In genomic region chr14:105259035-105259880, GRCm38 (mm10) we compare ENCODE assay signal across 8 mouse cellular contexts. TPM values are rescaled to one million over a fixed set of nuclear protein-coding genes. Genes with fewer than 3 reads are reported as not detected.
DNase-seq lines count a peak whose midpoint lies in the region; ATAC-seq lines count a peak whose summit lies in the region.

No protein-coding gene starts in this region.

- peak overlapping the region; percentile 73 for H3K4me2 ChIP-seq in forebrain, embryonic 12.5 days
- peak overlapping the region; percentile 60 for H3K4me2 ChIP-seq in hindbrain, embryonic 15.5 days
- peak overlapping the region; percentile 76 for H3K4me2 ChIP-seq in limb, embryonic 13.5 days (replicated peaks)
- H3K4me2 ChIP-seq in midbrain, embryonic 13.5 days (replicated peaks) = peak overlapping the region; percentile 62
- H3K4me2 ChIP-seq in stomach, embryonic 14.5 days (replicated peaks; ENCODE audit: low read depth, low read length) = peak overlapping the region; percentile 44

- no peaks in the 10 kb centered on the region for H3K36me3 ChIP-seq in forebrain, embryonic 12.5 days (replicated peaks)
- no peaks in the 10 kb centered on the region for H3K36me3 ChIP-seq in hindbrain, embryonic 15.5 days
- no peaks in the 10 kb centered on the region for H3K36me3 ChIP-seq in limb, embryonic 13.5 days
- no peaks in the 10 kb centered on the region for H3K36me3 ChIP-seq in midbrain, embryonic 13.5 days
- no peaks in the 10 kb centered on the region for H3K36me3 ChIP-seq in stomach, embryonic 14.5 days (ENCODE audit: control insufficient read depth, insufficient read depth, low read length)

- ATAC-seq in forebrain, embryonic 12.5 days (ENCODE audit: low FRiP score) = peak; percentile 78; the same call in 1 of the 2 replicates
- peak; percentile 63 for ATAC-seq in hindbrain, embryonic 15.5 days (ENCODE audit: low FRiP score, low read depth)
- peak; percentile 83 for ATAC-seq in limb, embryonic 13.5 days (ENCODE audit: low FRiP score, low read depth)
- ATAC-seq in midbrain, embryonic 13.5 days = peak; percentile 81
- peak; percentile 74 for ATAC-seq in stomach, embryonic 14.5 days (ENCODE audit: insufficient number of reproducible peaks, insufficient read depth, low FRiP score, low read depth)

- 20% methylated on average over 16 of the region's 34 CpGs for WGBS in forebrain, embryonic 12.5 days
- WGBS in hindbrain, embryonic 15.5 days = 8% methylated on average over 29 of the region's 34 CpGs
- 11% methylated on average over 30 of the region's 34 CpGs for WGBS in limb, embryonic 13.5 days
- WGBS in midbrain, embryonic 13.5 days = 13% methylated on average over 23 of the region's 34 CpGs
- 6% methylated on average over 24 of the region's 34 CpGs for WGBS in stomach, embryonic 14.5 days

- peak overlapping the region; percentile 89 for H3K9ac ChIP-seq in forebrain, embryonic 12.5 days
- peak overlapping the region; percentile 93 for H3K9ac ChIP-seq in hindbrain, embryonic 15.5 days
- peak overlapping the region; percentile 93 for H3K9ac ChIP-seq in limb, embryonic 13.5 days
- peak overlapping the region; percentile 96 for H3K9ac ChIP-seq in midbrain, embryonic 13.5 days (replicated peaks)
- peak overlapping the region; percentile 89 for H3K9ac ChIP-seq in stomach, embryonic 14.5 days (replicated peaks; ENCODE audit: low read depth, low read length)

- H3K4me1 ChIP-seq in forebrain, embryonic 12.5 days = peaks cover 8% of the 10 kb centered on the region
- peaks cover 13% of the 10 kb centered on the region for H3K4me1 ChIP-seq in hindbrain, embryonic 15.5 days (replicated peaks)
- H3K4me1 ChIP-seq in limb, embryonic 13.5 days = peaks cover 14% of the 10 kb centered on the region; the same call in 1 of the 2 replicates
- peaks cover 17% of the 10 kb centered on the region for H3K4me1 ChIP-seq in midbrain, embryonic 13.5 days (replicated peaks)
- H3K4me1 ChIP-seq in stomach, embryonic 14.5 days (ENCODE audit: control insufficient read depth, insufficient read depth, low read length) = 0 out of 2 replicates have a peak, but pooled peaks cover 8% of the 10 kb centered on the region

- H3K27me3 ChIP-seq in forebrain, embryonic 12.5 days = no peaks in the 10 kb centered on the region
- no peaks in the 10 kb centered on the region for H3K27me3 ChIP-seq in hindbrain, embryonic 15.5 days
- no peaks in the 10 kb centered on the region for H3K27me3 ChIP-seq in limb, embryonic 13.5 days
- no peaks in the 10 kb centered on the region; the same call in 1 of the 2 replicates for H3K27me3 ChIP-seq in midbrain, embryonic 13.5 days
- no peaks in the 10 kb centered on the region for H3K27me3 ChIP-seq in stomach, embryonic 14.5 days (ENCODE audit: control insufficient read depth, insufficient read depth, low read length)

- H3K27ac ChIP-seq in forebrain, embryonic 12.5 days = peak overlapping the region; percentile 94
- peak overlapping the region; percentile 94 for H3K27ac ChIP-seq in hindbrain, embryonic 15.5 days (replicated peaks)
- peak overlapping the region; percentile 83 for H3K27ac ChIP-seq in limb, embryonic 13.5 days
- peak overlapping the region; percentile 97 for H3K27ac ChIP-seq in midbrain, embryonic 13.5 days
- peak overlapping the region; percentile 92 for H3K27ac ChIP-seq in stomach, embryonic 14.5 days (ENCODE audit: low read length)

- H3K4me3 ChIP-seq in forebrain, embryonic 12.5 days (replicated peaks) = peak overlapping the region; percentile 90
- H3K4me3 ChIP-seq in hindbrain, embryonic 15.5 days = peak overlapping the region; percentile 93
- peak overlapping the region; percentile 87 for H3K4me3 ChIP-seq in limb, embryonic 13.5 days
- peak overlapping the region; percentile 85 for H3K4me3 ChIP-seq in midbrain, embryonic 13.5 days (replicated peaks)
- peak overlapping the region; percentile 91 for H3K4me3 ChIP-seq in stomach, embryonic 14.5 days (ENCODE audit: low read depth, low read length)

- H3K9me3 ChIP-seq in forebrain, embryonic 12.5 days = no peaks in the 10 kb centered on the region
- H3K9me3 ChIP-seq in hindbrain, embryonic 15.5 days = no peaks in the 10 kb centered on the region
- no peaks in the 10 kb centered on the region for H3K9me3 ChIP-seq in limb, embryonic 13.5 days
- H3K9me3 ChIP-seq in midbrain, embryonic 13.5 days = no peaks in the 10 kb centered on the region
- H3K9me3 ChIP-seq in stomach, embryonic 14.5 days (ENCODE audit: control insufficient read depth, low read depth, low read length) = no peaks in the 10 kb centered on the region

- DNase-seq in gastrocnemius, postnatal 10 days = peak; percentile 35
- no peak for DNase-seq in gastrocnemius, adult 8-10 months (ENCODE audit: low spot score in 2 of 2)
- peak; percentile 18 for DNase-seq in c-Kit-positive CD71-negative TER-119-negative erythroid progenitor cells, embryonic 14.5 days (ENCODE audit: low read depth)

RNA-seq across cellular contexts. Expression of gene Ndfip2, which starts 0.9 kb away (rescaled TPM):
- total RNA-seq in gastrocnemius, postnatal 10 days (2021) = 10 to 100 TPM; 17.9 to 19.4 TPM
- total RNA-seq in gastrocnemius, adult 8-10 months (2022) = 10 to 100 TPM; 10.4 to 13.7 (median 12.3) TPM
- polyA plus RNA-seq in forebrain, embryonic 12.5 days (2016; fragmentation: Nextera tagmentation; extraction: Ambion mirVana) = 61.5 and 65.7 TPM in 2 replicates
- 109 and 113 TPM in 2 replicates for polyA plus RNA-seq in hindbrain, embryonic 15.5 days (2015; fragmentation: Nextera tagmentation; extraction: Ambion mirVana)
- 54.3 and 55.9 TPM in 2 replicates for polyA plus RNA-seq in limb, embryonic 13.5 days (2015; fragmentation: Nextera tagmentation; extraction: Ambion mirVana)
- polyA plus RNA-seq in midbrain, embryonic 13.5 days (2015; fragmentation: Nextera tagmentation; extraction: Ambion mirVana) = 85.1 and 91.7 TPM in 2 replicates
- polyA plus RNA-seq in stomach, embryonic 14.5 days (2014; fragmentation: Nextera tagmentation; extraction: Ambion mirVana) = 71.2 and 79.0 TPM in 2 replicates

Comparison
In these comparisons a context has a peak if more than half of its experiments do, and no peak if none do; other contexts are left out.
1. DNase-seq: peak in gastrocnemius, postnatal 10 days (single experiment) and c-Kit-positive CD71-negative TER-119-negative erythroid progenitor cells, embryonic 14.5 days (single experiment); none in gastrocnemius, adult 8-10 months (0 of 2).
2. Peak in every context shown above with its lines, with median percentiles within 50 percentile points of each other: ATAC-seq, H3K27ac ChIP-seq, H3K4me2 ChIP-seq, H3K4me3 ChIP-seq and H3K9ac ChIP-seq.